Mouse (Mus musculus) ovary, postnatal 14 days (tissue): ENCODE data around the gene Tmem163.

ENCODE experiments used
- DNase-seq: peaks from one replicate; pipeline ENCODE4 v3.0.0; 2022; ENCODE audit warnings: low spot score

Gene Tmem163

DNA sequence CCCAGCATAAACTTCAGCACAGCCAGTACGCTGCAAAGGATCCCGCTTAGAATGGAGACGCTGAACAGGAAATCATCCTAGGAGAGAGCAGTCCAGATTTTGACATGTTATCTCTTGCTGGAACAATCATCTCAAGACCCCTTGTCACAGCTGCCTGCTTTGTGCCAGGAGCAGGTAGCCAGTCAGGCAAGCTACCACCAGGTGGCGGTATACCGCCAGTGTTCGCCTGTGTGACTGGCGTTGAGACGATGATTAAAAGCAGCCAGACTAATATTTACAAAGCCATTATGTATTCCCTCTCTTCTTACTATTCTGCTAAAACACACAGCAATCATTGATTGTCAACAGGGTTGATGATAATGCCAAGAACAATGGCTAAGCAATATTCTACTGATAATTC lies 179.1 kb downstream of the Tmem163 start:
- DNase-seq, result peak; percentile 75

DNA sequence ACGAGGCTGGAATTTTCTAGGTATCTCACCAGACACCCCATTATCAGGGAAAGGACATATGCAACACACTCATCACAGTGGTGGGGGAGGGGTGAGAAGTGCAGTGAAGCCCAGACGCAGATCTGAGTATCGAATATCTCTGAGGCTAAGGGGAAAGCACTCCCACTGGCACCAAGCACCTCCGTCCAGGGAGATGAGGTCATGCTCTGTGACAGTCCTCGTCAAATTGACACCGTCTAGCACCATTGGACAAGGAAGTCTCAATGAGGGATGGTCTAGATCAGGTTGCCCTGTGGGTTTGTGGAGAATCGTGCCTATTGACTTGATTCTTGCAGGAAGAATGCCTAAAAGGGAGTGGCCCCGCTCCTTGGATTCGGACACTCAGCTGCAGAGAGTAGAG lies 180.6 kb downstream of the Tmem163 start:
- DNase-seq, result no peak

DNA sequence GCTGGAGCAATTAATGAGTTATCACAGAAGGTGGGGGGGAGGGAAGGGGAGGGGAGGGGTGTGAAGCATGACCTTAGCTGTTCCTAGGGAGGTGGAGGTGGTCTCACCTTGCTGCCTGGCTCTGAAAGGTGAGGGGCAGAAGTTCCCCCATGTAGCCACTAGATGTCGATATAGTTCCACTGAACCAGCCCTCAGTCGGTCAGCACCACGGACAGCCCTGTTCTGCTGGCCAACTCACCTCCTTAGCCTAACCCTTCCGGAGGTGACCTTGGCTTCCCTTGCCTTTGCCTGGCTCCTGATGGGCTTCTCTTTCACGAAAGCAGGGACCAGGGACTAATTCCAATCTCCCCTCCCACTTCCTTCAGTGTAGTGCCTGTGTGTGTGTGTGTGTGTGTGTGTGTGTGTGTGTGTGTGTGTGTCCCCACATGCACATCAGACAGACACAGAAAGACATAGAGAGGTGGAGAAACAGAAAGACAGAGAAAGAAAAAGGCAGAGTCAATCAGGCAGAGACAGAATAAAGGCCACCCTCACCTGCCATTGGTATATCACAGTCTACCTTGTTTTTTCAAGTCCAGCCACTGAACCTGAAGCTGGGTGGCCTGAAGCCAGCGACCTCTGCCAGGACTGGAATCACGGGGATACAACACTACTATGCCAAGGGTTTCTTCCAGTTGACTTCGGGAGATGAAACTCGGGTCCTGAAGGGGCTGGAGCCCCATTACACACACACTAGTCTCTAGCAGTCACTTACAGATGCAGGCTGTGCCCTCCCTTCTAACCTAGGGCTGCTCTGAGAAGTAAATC lies 182.4 kb downstream of the Tmem163 start:
- peak; percentile 40 for DNase-seq

DNA sequence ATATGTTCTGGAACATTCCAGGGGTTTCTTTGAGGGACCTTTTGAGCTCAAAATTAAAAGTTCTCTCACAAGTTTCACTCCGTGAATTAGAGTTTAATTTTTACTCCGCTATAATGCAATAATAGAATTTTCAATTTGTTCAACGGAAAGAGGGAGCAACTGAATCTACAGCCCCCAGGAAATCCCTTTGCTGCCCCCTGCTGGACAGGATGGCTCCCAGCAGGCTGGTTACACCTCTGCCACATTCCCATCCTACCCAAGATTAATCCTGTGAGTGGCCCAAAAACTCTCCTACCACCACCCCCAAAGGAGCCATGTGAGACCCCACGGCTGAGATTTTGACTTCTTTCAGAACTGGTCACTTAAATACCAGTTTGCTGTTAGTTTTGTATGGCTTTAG lies 192.2 kb downstream of the Tmem163 start:
- DNase-seq, result peak; percentile 22

GRCm38 (mm10) chr1:127484826-127485225 lies 194.5 kb downstream of the Tmem163 start:
- DNase-seq, result peak; percentile 21

DNA sequence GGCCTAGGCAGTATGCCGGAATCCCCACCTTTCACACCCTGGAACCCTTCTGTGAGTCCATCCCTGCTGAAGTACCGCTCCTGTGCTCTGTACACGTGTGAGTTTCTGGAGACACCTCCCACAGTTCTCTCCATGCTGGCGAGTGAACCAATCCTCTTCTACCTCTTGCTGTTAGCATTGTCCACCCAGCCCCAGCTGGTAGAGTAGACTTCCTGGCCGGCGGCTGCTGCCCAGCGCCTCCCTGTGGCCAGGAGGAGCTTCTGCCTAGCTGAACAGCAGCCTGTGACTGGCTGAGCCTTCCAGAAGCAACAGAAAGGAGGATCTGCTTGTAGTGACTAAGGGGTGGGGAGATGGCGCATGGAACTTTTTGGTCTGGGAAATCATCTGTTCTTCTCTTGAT lies 195.2 kb downstream of the Tmem163 start:
- DNase-seq, result peak; percentile 11

DNA sequence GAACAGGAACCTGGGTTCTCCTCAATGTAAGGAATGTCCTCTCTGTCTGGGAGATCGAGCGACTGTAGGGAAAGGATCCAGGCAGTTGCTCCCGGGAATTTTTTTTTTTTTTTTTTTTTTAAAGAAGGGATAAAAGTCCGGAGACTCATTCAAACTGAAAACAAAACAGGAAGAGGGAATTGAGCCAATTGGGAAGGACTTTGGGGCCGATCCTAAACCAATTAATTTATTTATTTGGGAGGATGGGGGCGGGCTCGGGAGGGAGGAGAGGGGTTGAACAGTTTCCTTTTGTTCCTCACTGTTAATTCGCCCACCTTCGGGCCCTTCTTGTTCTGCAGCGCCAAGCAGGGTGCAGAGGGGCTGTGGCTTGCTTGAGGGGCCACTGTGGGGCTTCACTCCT lies 196.4 kb downstream of the Tmem163 start:
- DNase-seq, result no peak

DNA sequence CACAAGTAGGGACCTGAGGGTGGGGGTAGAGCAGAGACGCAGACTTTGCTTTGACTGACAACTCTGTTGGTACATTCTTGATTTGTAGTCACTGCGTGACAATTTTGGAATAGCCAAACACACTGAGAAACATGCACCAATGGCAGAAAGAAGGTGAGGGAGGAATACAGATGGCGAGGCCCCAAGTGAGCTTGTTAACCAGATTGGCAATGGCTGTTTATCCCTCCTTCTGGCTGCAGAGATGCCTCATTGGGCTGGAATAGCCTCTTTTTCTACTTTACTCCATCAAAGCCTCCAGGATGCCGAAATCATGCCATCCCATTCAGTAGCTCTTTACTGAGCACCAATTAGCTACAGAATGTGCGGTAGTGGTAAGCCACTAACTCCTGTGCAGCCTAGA lies 203.6 kb downstream of the Tmem163 start:
- no peak for DNase-seq

DNA sequence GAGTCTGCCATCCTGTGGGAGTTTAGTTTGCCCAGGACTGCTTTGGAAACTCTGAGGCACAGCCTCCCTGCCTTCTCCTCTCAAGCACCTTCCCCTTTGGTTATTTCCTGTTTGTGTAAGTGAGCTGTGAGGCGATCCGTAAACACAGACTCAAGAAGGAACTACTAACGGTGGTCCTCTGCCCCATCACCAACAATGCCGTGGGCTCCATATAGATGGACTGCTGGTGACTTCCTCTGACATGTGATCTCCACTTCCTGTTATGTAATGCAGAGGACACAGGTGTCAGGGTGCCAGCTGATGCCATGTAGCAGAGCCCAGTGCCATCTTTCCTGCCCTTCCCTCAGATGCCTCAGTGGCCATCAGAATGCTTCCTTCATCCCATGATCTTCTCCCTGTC lies 209.2 kb downstream of the Tmem163 start:
- DNase-seq, result no peak

DNA sequence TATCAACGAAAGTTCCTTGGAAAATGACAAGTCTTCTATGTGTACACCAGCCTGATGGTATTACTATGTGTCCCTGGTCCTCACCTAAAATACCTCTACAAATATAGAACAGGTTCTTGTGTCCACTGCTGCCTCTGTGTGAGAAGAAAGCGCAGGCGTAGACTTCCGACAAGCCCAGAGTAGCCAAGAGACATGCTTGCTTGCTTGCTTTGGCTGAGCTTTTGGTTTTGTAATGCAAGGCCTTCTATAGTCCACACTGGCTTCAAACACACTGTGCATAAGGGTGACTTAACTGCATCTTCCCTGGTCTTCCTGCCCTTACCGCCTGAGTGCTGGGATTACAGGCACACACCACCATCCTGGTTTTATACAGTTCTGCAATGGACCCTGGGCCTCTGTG lies 212.1 kb downstream of the Tmem163 start:
- no peak for DNase-seq

DNA sequence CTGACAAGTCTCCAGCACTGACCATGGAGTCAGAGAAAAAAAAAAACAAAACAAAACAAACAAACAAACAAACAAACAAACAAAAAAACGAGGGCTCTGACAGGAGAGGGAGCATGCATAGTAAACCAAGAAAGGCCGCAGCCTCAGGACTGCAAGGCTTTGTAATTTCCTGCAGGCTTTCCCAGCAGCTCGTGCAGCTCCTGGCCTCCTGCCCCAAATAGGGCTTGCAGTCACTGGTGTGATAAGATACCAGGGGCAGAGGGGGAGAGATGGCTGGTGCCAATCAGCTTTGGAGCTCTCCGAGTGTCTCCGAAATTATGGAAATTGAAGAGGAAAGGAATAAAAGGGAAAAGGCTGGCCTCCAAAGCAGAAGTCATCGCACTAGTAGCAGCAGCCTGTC lies 214.1 kb downstream of the Tmem163 start:
- DNase-seq, result no peak

DNA sequence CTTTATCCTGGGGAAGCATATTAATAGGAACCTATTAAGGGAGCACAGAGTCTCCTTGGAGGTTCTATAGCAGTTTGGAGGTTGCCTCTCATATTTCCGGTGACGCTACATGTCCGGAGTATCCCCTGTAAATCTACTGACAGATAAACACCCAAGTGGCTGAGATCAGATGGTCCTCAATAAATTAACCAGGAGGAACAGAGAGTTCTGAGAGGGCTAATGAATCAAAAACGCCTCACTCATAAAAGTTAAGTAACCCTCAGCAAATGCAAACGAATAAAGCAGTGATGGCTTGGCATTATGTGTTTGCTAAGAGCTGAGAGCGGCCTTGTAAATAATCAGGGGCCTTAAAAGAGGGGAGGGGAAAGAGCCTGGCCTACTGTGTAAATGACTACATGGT lies 215.3 kb downstream of the Tmem163 start:
- no peak for DNase-seq

DNA sequence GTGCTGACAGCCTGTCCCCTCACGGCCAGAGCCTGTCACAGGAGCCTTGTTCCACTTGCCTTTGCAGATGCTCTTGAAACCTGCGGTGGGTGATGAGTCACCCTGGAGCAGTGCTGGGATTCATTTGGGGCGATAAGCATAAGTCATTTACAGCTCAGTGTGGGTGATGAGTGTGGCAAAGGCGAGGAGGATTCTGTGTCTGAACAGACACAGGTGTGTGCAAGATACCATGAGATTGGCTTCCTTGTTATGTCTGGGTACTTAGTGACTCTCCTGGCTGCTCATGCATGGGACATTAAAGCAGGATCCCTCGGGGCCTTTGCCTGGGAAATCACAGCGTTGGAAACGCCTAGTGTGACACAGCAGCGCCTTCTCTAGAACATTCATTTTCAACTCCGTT lies 218.3 kb downstream of the Tmem163 start:
- DNase-seq, result no peak

- DNase-seq, result no peak
Observed at GRCm38 (mm10) chr1:127459576-127459975, 219.8 kb downstream of the Tmem163 start.

GRCm38 (mm10) chr1:127459015-127459451 lies 220.3 kb downstream of the Tmem163 start:
- peak; percentile 56 for DNase-seq

- no peak for DNase-seq
Observed at GRCm38 (mm10) chr1:127453397-127453796, 226.0 kb downstream of the Tmem163 start.

DNA sequence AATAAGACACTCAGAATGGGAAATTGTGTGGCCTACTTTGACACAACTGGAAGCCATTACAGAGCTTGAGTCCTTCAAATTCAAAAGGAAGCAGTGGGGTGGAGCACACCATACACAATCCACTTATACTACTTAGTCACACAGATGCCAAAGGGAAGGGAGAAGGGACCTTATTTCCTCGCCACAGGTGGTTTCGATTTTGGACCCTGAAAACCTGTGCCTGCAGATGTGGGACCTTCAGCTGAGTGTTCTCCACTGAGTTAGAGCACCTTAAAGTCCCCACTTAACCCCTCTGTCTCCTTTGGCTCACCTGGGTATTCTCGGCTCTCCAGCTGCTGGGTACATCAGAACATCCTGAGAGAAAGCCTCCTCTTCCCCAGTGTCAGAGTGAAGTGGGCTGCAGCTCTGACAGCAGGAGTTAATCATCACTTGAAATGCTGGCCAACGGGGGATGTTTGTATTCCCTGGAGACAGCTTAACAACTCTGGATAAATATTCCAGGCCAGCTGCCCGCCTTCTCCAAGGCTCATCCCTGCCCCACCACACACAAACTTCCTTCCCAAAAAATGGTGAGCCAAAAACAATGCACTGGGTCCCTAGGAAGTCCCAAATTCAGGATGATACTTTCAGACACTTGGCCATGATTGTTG lies 234.4 kb downstream of the Tmem163 start:
- no peak for DNase-seq

- DNase-seq, result no peak
Observed at GRCm38 (mm10) chr1:127442880-127443877, 236.2 kb downstream of the Tmem163 start.

DNA sequence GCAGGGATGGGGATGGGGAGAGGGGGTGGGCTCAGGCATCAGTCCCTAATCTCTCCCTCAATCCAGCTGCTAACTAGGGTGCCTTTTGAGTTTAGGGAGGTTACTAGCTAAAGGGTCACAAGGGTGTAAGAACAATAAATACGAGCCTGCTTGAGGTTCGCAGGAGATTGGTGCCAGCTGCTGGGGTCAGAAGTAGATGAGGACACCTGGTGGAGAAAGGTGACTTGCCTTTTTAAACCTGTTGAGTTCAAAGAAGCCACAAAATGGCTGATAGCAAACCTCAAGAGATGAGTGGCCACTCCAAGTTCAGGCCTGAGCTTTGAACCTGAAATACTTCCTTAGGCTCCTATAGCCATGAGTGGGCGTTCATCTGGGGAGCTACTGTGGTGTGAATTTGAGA lies 237.6 kb downstream of the Tmem163 start:
- no peak for DNase-seq

DNA sequence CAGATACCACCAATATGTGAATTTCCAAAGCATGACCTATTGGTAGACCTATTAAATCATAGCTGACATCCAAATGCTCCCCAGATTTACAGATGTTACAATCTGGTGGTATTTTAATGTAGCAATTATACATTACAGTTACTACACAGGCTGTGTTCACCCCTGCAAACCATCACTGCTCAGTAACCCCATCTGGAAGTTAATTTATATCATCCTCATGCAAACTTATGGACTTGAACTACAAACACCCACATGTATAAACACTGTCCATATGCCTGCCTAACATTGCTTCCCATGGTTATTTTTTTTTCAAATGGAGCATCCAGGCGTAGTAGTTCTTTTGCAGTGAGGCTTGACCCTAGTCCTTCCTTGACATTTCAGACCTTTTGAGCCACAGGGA lies 238.3 kb downstream of the Tmem163 start:
- DNase-seq, result no peak

GRCm38 (mm10) chr1:127439452-127439891 lies 239.9 kb downstream of the Tmem163 start:
- DNase-seq, result no peak

DNA sequence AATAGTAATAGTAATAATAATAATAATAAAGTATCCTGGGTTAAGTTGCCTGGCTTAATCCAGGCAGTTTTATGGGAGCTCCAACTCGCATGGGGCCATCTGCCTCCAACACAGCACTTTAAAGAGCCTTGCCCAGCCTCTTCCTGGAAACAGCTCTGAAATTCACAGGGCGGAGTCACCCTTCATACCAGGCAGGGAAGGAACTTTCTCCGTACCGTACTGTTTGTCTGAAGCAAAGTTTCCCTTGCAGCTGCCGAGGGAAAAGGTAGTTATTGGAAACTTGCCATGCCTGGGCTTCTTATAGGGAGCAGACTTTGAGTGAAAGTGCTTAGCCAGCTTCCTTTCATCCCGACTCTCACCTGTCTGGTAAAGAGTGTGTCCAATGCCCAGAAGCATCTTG lies 242.3 kb downstream of the Tmem163 start:
- DNase-seq, result no peak
